Mouse (Mus musculus): Measurements from ENCODE around the gene Ppp1cb.

DNA sequence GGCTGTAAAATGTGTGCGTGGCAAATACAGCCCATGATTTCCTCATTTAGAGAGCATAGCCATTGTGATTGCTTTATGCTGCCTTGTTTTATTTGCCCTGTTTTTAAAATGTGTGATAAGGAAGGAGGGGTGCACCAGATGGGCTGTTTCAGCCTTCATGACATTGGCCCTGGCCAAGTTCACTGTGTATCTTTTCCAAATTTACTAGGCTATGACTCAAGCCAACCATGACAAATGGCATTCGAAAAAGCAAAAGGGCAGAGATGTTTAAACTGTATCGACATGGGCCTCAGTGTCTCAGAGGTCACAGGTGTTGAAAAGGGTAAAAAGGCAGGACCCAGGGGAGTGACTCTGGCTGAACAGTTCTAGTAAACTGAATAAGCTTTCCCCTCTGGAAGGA is 17.3 kb upstream of the Ppp1cb start:
- TF ChIP-seq CTCF (IDR thresholded peaks at IDR 0.05 in 2 of 3, conservative IDR thresholded peaks at IDR 0.05 in 1 of 3; ENCODE audit: control insufficient read depth in 1 of 3, insufficient read depth in 1 of 3, low read depth in 2 of 3, low read length in 3 of 3, poor library complexity in 1 of 3, severe bottlenecking in 1 of 3) (no peak), EP300 (IDR thresholded peaks at IDR 0.05; ENCODE audit: low read depth in 1 of 2, low read length in 2 of 2) (no peak)
